Mouse (Mus musculus): ENCODE measurements around the gene Gm6358.
"Not testable (repeated sequence)": the region's sequence is repeated elsewhere in the genome, so short reads cannot be mapped to it uniquely, and the experiment has no call there.

Gm6358 gene

DNA sequence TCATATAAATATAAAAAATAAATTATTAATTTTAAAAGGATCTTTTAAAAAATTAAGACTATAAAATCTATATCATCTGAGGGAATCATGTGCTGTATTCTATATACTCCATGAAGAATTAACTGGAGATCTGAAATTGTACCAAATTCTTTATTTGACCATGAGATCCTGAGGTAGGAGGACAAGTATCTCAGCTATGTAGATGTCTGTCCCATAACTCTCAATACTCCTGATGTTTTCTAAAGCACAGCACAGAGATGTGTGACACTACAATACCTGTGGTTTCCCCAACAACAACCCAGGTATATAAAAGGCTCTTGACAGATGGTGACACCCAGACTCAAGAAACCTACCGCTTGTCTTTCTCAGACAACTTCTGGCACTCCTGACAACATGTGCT lies at the start of gene Gm6358:
TSS of gene Gm6358 (plus strand) at position 301 of the 400 bp plus-strand sequence.
- DNase-seq (ENCODE audit: low read depth in 1 of 2, low spot score in 2 of 2): no peak

DNA sequence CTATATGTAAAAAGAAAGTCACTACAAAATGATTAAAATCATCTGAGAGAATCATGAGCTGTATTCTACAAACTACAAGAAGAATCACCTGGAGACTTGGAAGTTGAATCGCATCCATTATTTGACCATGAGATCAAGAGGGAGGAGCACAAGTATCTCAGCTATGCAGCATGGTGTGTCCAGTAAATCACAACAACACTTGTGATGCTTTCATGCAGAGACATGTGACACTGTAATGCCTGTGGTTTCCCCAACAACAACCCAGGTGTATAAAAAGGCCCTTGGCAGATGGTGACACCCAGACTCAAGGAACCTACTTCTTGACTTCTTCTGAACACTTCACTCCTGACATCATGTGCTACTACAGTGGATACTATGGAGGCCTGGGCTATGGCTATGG lies 10.1 kb downstream of the Gm6358 start, which contains the start of gene Gm10061:
TSS of gene Gm10061 (plus strand) at position 301 of the 400 bp plus-strand sequence.
- DNase-seq (ENCODE audit: low read depth in 1 of 2, low spot score in 2 of 2): no peak

DNA sequence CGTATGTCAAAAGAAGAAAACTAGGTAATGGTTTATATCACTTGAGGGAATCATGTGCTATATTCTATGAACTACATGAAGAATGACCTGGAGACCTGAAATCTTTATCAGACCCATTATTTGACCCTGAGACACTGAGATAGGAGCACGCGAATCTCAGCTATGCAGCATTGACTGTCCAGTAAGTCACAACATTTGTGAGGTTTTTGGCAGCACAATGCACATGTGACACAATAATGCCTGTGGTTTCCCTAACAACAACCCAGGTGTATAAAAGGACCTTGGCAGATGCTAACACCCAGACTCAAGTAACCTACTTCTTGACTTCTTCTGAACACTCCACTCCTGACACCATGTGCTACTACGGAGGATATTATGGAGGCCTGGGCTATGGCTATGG lies 17.0 kb downstream of the Gm6358 start, which contains the start of gene Gm9789:
TSS of gene Gm9789 (plus strand) at position 301 of the 400 bp plus-strand sequence.
- DNase-seq (ENCODE audit: low read depth in 1 of 2, low spot score in 2 of 2): no peak

DNA sequence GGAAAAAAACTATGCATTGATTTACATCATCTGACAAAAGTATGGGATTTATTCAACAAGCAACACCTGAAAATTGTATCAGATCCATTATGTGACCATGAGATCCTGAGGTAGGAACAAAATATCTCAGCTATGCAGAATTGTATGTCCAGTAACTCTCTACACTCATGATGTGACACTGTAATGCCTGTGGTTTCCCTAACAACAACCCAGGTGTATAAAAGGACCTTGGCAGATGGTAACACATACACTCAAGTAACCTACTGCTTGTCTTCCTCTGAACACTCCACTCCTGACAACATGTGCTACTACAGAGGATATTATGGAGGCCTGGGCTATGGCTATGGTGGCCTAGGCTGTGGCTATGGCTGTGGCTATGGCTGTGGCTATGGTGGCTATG lies 28.5 kb downstream of the Gm6358 start, which contains the start of gene Gm7735:
TSS of gene Gm7735 (plus strand) at position 301 of the 400 bp plus-strand sequence.
- not testable (repeated sequence) for DNase-seq (ENCODE audit: low read depth in 1 of 2, low spot score in 2 of 2)

DNA sequence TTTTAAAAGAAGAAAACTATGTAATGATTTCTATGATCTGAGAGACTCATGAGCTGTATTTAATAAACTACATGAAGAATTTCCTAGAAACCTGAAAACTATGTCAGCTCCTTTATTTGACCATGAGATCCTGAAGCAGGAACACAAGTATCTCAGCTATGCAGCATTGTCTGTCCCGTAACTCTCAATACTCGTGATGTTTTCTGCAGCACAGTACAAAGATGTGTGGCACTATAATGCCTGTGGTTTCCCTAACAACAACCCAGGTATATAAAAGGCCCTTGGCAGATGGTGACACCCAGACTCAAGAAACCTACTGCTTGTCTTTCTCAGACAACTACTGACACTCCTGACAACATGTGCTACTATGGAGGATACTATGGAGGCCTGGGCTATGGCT lies 33.8 kb downstream of the Gm6358 start, which contains the start of gene 1110057P08Rik:
TSS of gene 1110057P08Rik (plus strand) at position 301 of the 400 bp plus-strand sequence.
- DNase-seq (ENCODE audit: low read depth in 1 of 2, low spot score in 2 of 2): no peak

DNA sequence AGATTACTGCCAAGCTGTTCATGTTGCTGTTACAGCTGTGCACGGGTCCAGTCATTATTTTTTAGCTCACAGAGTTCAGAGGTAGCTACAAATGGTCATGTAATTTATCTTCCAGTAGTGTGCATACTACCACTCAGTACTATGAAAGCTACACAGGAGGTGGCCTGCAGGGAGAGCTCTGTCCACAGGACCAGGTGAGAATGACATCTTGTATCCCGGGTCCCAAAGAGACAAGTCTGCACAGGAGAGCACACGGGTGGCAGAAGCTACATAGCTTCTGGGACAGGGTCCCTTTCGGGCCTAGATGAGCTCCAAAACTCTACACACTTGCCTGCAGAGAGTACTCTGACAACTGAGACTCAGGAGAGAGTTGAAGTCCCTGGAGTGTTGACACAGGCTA lies 48.0 kb downstream of the Gm6358 start:
- DNase-seq (ENCODE audit: low read depth in 1 of 2, low spot score in 2 of 2): no peak
